Mouse (Mus musculus) stomach, embryonic 14.5 days (tissue): ENCODE measurements around the gene Ccdc120. TPM values are rescaled to one million over a fixed set of nuclear protein-coding genes. Genes with fewer than 3 reads are reported as not detected.
A peak's percentile ranks its signal among the peaks of the same experiment; 100 is the strongest.
"Not testable (repeated sequence)": the region's sequence is repeated elsewhere in the genome, so short reads cannot be mapped to it uniquely, and the experiment has no call there.

Experiments
- ATAC-seq: fragments of 200-750 bp; cut with Nextera tagmentation; 2 replicates; pipeline ENCODE4 v1.8.0; 2017; ENCODE audit warnings: low read depth, moderate TSS enrichment; ENCODE audit not compliant: insufficient number of reproducible peaks, insufficient read depth, low FRiP score
- H3K27ac ChIP-seq: fragments of 300-500 bp; sonication (generic); 2 replicates; pipeline ENCODE4 v1.5.1; 2014; ENCODE audit warnings: mild to moderate bottlenecking, low read length, moderate library complexity, mixed read lengths
- H3K27me3 ChIP-seq: fragments of 300-500 bp; sonication (generic); 2 replicates; pipeline ENCODE4 v1.6.1; 2014; ENCODE audit warnings: low read length, control low read depth, mixed read lengths; ENCODE audit not compliant: control insufficient read depth, insufficient read depth
- H3K36me3 ChIP-seq: fragments of 300-500 bp; sonication (generic); 2 replicates; pipeline ENCODE4 v1.6.1; 2014; ENCODE audit warnings: mild to moderate bottlenecking, control low read depth, low read length, moderate library complexity, mixed read lengths; ENCODE audit not compliant: control insufficient read depth, insufficient read depth
- H3K4me1 ChIP-seq: fragments of 300-500 bp; sonication (generic); 2 replicates; pipeline ENCODE4 v1.6.1; 2014; ENCODE audit warnings: low read length, control low read depth, mixed read lengths; ENCODE audit not compliant: control insufficient read depth, insufficient read depth
- H3K4me2 ChIP-seq: fragments of 300-500 bp; sonication (generic); replicated peaks from 2 replicates; pipeline ENCODE4 v1.6.1; 2014; ENCODE audit warnings: low read depth, low read length, control low read depth
- H3K4me3 ChIP-seq: fragments of 300-500 bp; sonication (generic); 2 replicates; pipeline ENCODE4 v1.5.1; 2014; ENCODE audit warnings: low read depth, low read length, control low read depth
- H3K9ac ChIP-seq: fragments of 300-500 bp; sonication (generic); replicated peaks from 2 replicates; pipeline ENCODE4 v1.6.1; 2014; ENCODE audit warnings: low read depth, mild to moderate bottlenecking, control low read depth, low read length, moderate library complexity, mixed read lengths
- H3K9me3 ChIP-seq: fragments of 300-500 bp; sonication (generic); 2 replicates; pipeline ENCODE4 v1.6.1; 2016; ENCODE audit warnings: low read depth, low read length, control low read depth; ENCODE audit not compliant: control insufficient read depth
- WGBS: fragments of 180-500 bp; shearing (Covaris S2); extraction: QIAGEN DNeasy Blood & Tissue Kit; methylation state at CpG from one replicate; pipeline ENCODE4 v1.1.7; 2014; 5-methylcytosine and 5-hydroxymethylcytosine counted together
- polyA plus RNA-seq: library from polyadenylated mRNA; unstranded; fragments of >200 nt; fragmentation: Nextera tagmentation; extraction: Ambion mirVana; gene quantifications from 2 replicates; pipeline ENCODE4 v1.2.1, GENCODE M21; 2014

The Ccdc120 gene
- polyA plus RNA-seq, 1 experiment from 2014 or later: 18.5 TPM

- no peak overlapping the region for H3K4me2 ChIP-seq
- H3K27me3 ChIP-seq: no peaks in the 10 kb centered on the region
- ATAC-seq: no peak
- H3K9ac ChIP-seq: no peak overlapping the region
- no peak overlapping the region for H3K4me3 ChIP-seq
- peaks cover 3% of the 10 kb centered on the region; the same call in 1 of the 2 replicates for H3K4me1 ChIP-seq
- no peaks in the 10 kb centered on the region for H3K9me3 ChIP-seq
- no peak overlapping the region for H3K27ac ChIP-seq
- H3K36me3 ChIP-seq: no peaks in the 10 kb centered on the region; the same call in none of the 2 replicates
- 84% methylated on average over 12 of the region's 12 CpGs for WGBS
Measured at GRCm38 (mm10) chrX:7725841-7726240, 24.9 kb downstream of the Ccdc120 start.

- Histone ChIP-seq H3K4me3 (no peak overlapping the region), H3K27me3 (no peaks in the 10 kb centered on the region), H3K4me2 (no peak overlapping the region), H3K27ac (no peak overlapping the region), H3K36me3 (no peaks in the 10 kb centered on the region; the same call in none of the 2 replicates), H3K9ac (no peak overlapping the region), H3K4me1 (peaks cover 3% of the 10 kb centered on the region; the same call in 1 of the 2 replicates), H3K9me3 (no peaks in the 10 kb centered on the region)
- no peak for ATAC-seq
- 81% methylated on average over 7 of the region's 7 CpGs for WGBS
Measured at GRCm38 (mm10) chrX:7724135-7724534, 26.6 kb downstream of the Ccdc120 start.

- ATAC-seq: no peak
Measured at GRCm38 (mm10) chrX:7722691-7723090, 28.0 kb downstream of the Ccdc120 start.

GRCm38 (mm10) chrX:7722282-7722611 is 28.5 kb downstream of the Ccdc120 start:
- peak overlapping the region; percentile 94; the same call in 1 of the 2 replicates for H3K27ac ChIP-seq

More at GRCm38 (mm10) chrX:7722691-7723090, 28.0 kb downstream of the Ccdc120 start:
- H3K36me3 ChIP-seq: no peaks in the 10 kb centered on the region; the same call in none of the 2 replicates
- H3K9ac ChIP-seq: 0 out of 2 replicates have a peak overlapping the region, but pooled peaks have one; percentile 53
- no peaks in the 10 kb centered on the region for H3K27me3 ChIP-seq
- peak overlapping the region; percentile 52 for H3K4me3 ChIP-seq
- 19% methylated on average over 4 of the region's 4 CpGs for WGBS
- H3K9me3 ChIP-seq: no peaks in the 10 kb centered on the region
- 0 out of 2 replicates have a peak, but pooled peaks cover 3% of the 10 kb centered on the region for H3K4me1 ChIP-seq
- no peak overlapping the region for H3K27ac ChIP-seq
- peak overlapping the region; percentile 62 for H3K4me2 ChIP-seq

GRCm38 (mm10) chrX:7721514-7722281 is 29.0 kb downstream of the Ccdc120 start, which contains the start of gene Gm45208:
Gm45208 (plus strand) TSS chrX:7722245.
- Histone ChIP-seq H3K4me3 (peak within 1 kb of the TSS; percentile 52), H3K36me3 (no peaks in the 10 kb centered on the region; the same call in none of the 2 replicates), H3K4me1 (0 out of 2 replicates have a peak, but pooled peaks cover 3% of the 10 kb centered on the region), H3K9me3 (no peaks in the 10 kb centered on the region), H3K4me2 (peak within 1 kb of the TSS; percentile 62), H3K27me3 (no peaks in the 10 kb centered on the region), H3K9ac (peak within 1 kb of the TSS; percentile 53), H3K27ac (peak within 1 kb of the TSS; percentile 94)
- ATAC-seq: peak; percentile 88
- WGBS: 20% methylated on average over 22 of the region's 22 CpGs

More at GRCm38 (mm10) chrX:7722282-7722611, 28.5 kb downstream of the Ccdc120 start:
- H3K27me3 ChIP-seq: no peaks in the 10 kb centered on the region
- H3K36me3 ChIP-seq: no peaks in the 10 kb centered on the region; the same call in none of the 2 replicates
- WGBS: 10% methylated on average over 11 of the region's 11 CpGs
- H3K9ac ChIP-seq: peak overlapping the region; percentile 53
- no peak for ATAC-seq
- H3K4me3 ChIP-seq: peak overlapping the region; percentile 52
- H3K4me1 ChIP-seq: 0 out of 2 replicates have a peak, but pooled peaks cover 3% of the 10 kb centered on the region
- peak overlapping the region; percentile 62 for H3K4me2 ChIP-seq
- H3K9me3 ChIP-seq: no peaks in the 10 kb centered on the region

- not testable (repeated sequence) for H3K36me3 ChIP-seq, H3K9ac ChIP-seq, H3K9me3 ChIP-seq, H3K27ac ChIP-seq, H3K4me1 ChIP-seq, H3K27me3 ChIP-seq, ATAC-seq, H3K4me3 ChIP-seq, H3K4me2 ChIP-seq
- WGBS: 33% methylated on average over 1 of the region's 1 CpGs
Measured at GRCm38 (mm10) chrX:7716058-7716457, 34.6 kb downstream of the Ccdc120 start.

GRCm38 (mm10) chrX:7714135-7714899 is 36.4 kb downstream of the Ccdc120 start, which contains the start of gene Wdr45:
Wdr45 (plus strand) TSS chrX:7714333.
- peak within 1 kb of the TSS; percentile 39; the same call in 1 of the 2 replicates for H3K4me2 ChIP-seq
- WGBS: 23% methylated on average over 25 of the region's 60 CpGs
- H3K9me3 ChIP-seq, H3K27ac ChIP-seq, H3K4me1 ChIP-seq, H3K27me3 ChIP-seq, H3K36me3 ChIP-seq, H3K9ac ChIP-seq: not testable (repeated sequence)
- ATAC-seq: peak; percentile 97
- H3K4me3 ChIP-seq: peak within 1 kb of the TSS; percentile 27

GRCm38 (mm10) chrX:7713764-7714134 is 37.0 kb downstream of the Ccdc120 start:
- not testable (repeated sequence) for H3K4me1 ChIP-seq, H3K27me3 ChIP-seq, H3K36me3 ChIP-seq, ATAC-seq, H3K27ac ChIP-seq, H3K9me3 ChIP-seq, H3K9ac ChIP-seq
- H3K4me2 ChIP-seq: peak overlapping the region; percentile 39; the same call in 1 of the 2 replicates
- peak overlapping the region; percentile 27 for H3K4me3 ChIP-seq
- 30% methylated on average over 4 of the region's 12 CpGs for WGBS
